8 mouse cellular contexts compared by ENCODE assay signal in genomic region chr12:110837192-110837841, GRCm38 (mm10). TPM values are rescaled to one million over a fixed set of nuclear protein-coding genes. Genes with fewer than 3 reads are reported as not detected.
DNase-seq lines count a peak whose midpoint lies in the region; ATAC-seq and TF ChIP-seq lines count a peak whose summit lies in the region.

No protein-coding gene starts in this region.

- no peak overlapping the region for H3K4me3 ChIP-seq in heart, embryonic 12.5 days
- H3K4me3 ChIP-seq in embryonic facial prominence, embryonic 12.5 days = no peak overlapping the region
- no peak overlapping the region for H3K4me3 ChIP-seq in kidney, adult 2 months (ENCODE audit: insufficient read depth, low read depth, low read length)
- no peak overlapping the region for H3K4me3 ChIP-seq in midbrain, embryonic 14.5 days (replicated peaks; ENCODE audit: low read depth, low read length)

- H3K36me3 ChIP-seq in heart, embryonic 12.5 days = no peaks in the 10 kb centered on the region
- no peaks in the 10 kb centered on the region for H3K36me3 ChIP-seq in embryonic facial prominence, embryonic 12.5 days
- no peaks in the 10 kb centered on the region for H3K36me3 ChIP-seq in kidney, adult 2 months (ENCODE audit: control insufficient read depth, insufficient read depth, low read length)
- no peaks in the 10 kb centered on the region for H3K36me3 ChIP-seq in midbrain, embryonic 14.5 days (ENCODE audit: control insufficient read depth, insufficient read depth, low read length)

- no peak for TF ChIP-seq CTCF in kidney, adult 2 months (conservative IDR thresholded peaks at IDR 0.05; ENCODE audit: insufficient read depth, insufficient read length, low read depth, low read length)

- H3K4me2 ChIP-seq in heart, embryonic 12.5 days = 0 out of 2 replicates have a peak overlapping the region, but pooled peaks have one; percentile 14
- peak overlapping the region; percentile 17; the same call in 1 of the 2 replicates for H3K4me2 ChIP-seq in embryonic facial prominence, embryonic 12.5 days (replicated peaks)
- H3K4me2 ChIP-seq in midbrain, embryonic 14.5 days (ENCODE audit: low read length) = peak overlapping the region; percentile 13; the same call in 1 of the 2 replicates

- DNase-seq in heart, adult 11 months = no peak
- peak; percentile 72 for DNase-seq in kidney, adult 2 months
- DNase-seq in midbrain, embryonic 14.5 days = peak; percentile 49
- DNase-seq in right cerebral cortex, adult 2 months (ENCODE audit: low spot score in 2 of 2) = no peak
- no peak for DNase-seq in urinary bladder, postnatal 10 days (ENCODE audit: low spot score)
- no peak for DNase-seq in c-Kit-positive CD71-positive TER-119-positive erythroid progenitor cells, embryonic 14.5 days (ENCODE audit: low spot score)

- H3K27me3 ChIP-seq in heart, embryonic 12.5 days (replicated peaks) = no peaks in the 10 kb centered on the region
- no peaks in the 10 kb centered on the region for H3K27me3 ChIP-seq in embryonic facial prominence, embryonic 12.5 days
- no peaks in the 10 kb centered on the region for H3K27me3 ChIP-seq in kidney, adult 2 months (replicated peaks; ENCODE audit: control insufficient read depth, insufficient read depth, low read length)
- H3K27me3 ChIP-seq in midbrain, embryonic 14.5 days (ENCODE audit: control insufficient read depth, insufficient read depth, low read length) = no peaks in the 10 kb centered on the region

- H3K9me3 ChIP-seq in heart, embryonic 12.5 days (replicated peaks) = no peaks in the 10 kb centered on the region
- no peaks in the 10 kb centered on the region for H3K9me3 ChIP-seq in embryonic facial prominence, embryonic 12.5 days
- H3K9me3 ChIP-seq in midbrain, embryonic 14.5 days (ENCODE audit: control insufficient read depth, low read length) = no peaks in the 10 kb centered on the region

- peaks cover 13% of the 10 kb centered on the region for H3K4me1 ChIP-seq in heart, embryonic 12.5 days (replicated peaks)
- H3K4me1 ChIP-seq in embryonic facial prominence, embryonic 12.5 days = peaks cover 12% of the 10 kb centered on the region
- peaks cover 5% of the 10 kb centered on the region; the same call in 1 of the 2 replicates for H3K4me1 ChIP-seq in kidney, adult 2 months (ENCODE audit: control insufficient read depth, insufficient read depth, low read length)
- H3K4me1 ChIP-seq in midbrain, embryonic 14.5 days (ENCODE audit: control insufficient read depth, insufficient read depth, low read length) = peaks cover 14% of the 10 kb centered on the region; the same call in 1 of the 2 replicates

- WGBS in heart, embryonic 12.5 days = 44% methylated on average over 5 of the region's 5 CpGs
- WGBS in embryonic facial prominence, embryonic 12.5 days = 34% methylated on average over 5 of the region's 5 CpGs
- 28% methylated on average over 5 of the region's 5 CpGs for WGBS in kidney, adult 2 months
- 35% methylated on average over 5 of the region's 5 CpGs for WGBS in midbrain, embryonic 14.5 days

- no peak for TF ChIP-seq POLR2A in kidney, adult 2 months (IDR thresholded peaks at IDR 0.05; ENCODE audit: low read depth, low read length)

- no peak overlapping the region for H3K27ac ChIP-seq in heart, embryonic 12.5 days (ENCODE audit: poor library complexity, severe bottlenecking)
- peak overlapping the region; percentile 71 for H3K27ac ChIP-seq in embryonic facial prominence, embryonic 12.5 days
- peak overlapping the region; percentile 93 for H3K27ac ChIP-seq in kidney, adult 2 months (ENCODE audit: insufficient read depth, low read depth, low read length)
- H3K27ac ChIP-seq in midbrain, embryonic 14.5 days (replicated peaks; ENCODE audit: low read depth, low read length) = peak overlapping the region; percentile 72

- 0 out of 2 replicates have a peak overlapping the region, but pooled peaks have one; percentile 14 for H3K9ac ChIP-seq in heart, embryonic 12.5 days
- no peak overlapping the region for H3K9ac ChIP-seq in embryonic facial prominence, embryonic 12.5 days
- 0 out of 2 replicates have a peak overlapping the region, but pooled peaks have one; percentile 17 for H3K9ac ChIP-seq in midbrain, embryonic 14.5 days (replicated peaks; ENCODE audit: low read length)

- ATAC-seq in heart, embryonic 12.5 days (ENCODE audit: insufficient number of reproducible peaks, low FRiP score) = no peak
- ATAC-seq in embryonic facial prominence, embryonic 12.5 days (ENCODE audit: insufficient number of reproducible peaks, insufficient read depth, low FRiP score, low TSS enrichment) = no peak
- no peak for ATAC-seq in midbrain, embryonic 14.5 days (ENCODE audit: low FRiP score, low TSS enrichment)

RNA-seq across cellular contexts. Expression of gene Mok, which starts 3.4 kb away (rescaled TPM):
- 2.9 and 4.0 TPM in 2 replicates for polyA plus RNA-seq in heart, embryonic 12.5 days (2016; fragmentation: Nextera tagmentation; extraction: Ambion mirVana)
- polyA plus RNA-seq in embryonic facial prominence, embryonic 12.5 days (2016; fragmentation: Nextera tagmentation; extraction: Ambion mirVana) = 6.2 and 7.2 TPM in 2 replicates
- polyA plus RNA-seq in kidney, adult 2 months (2012; rRNA removed) = 9.8 and 10.1 TPM in 2 replicates
- polyA plus RNA-seq in midbrain, embryonic 14.5 days (2014; fragmentation: Nextera tagmentation; extraction: Ambion mirVana) = 15.9 and 17.9 TPM in 2 replicates

RNA-seq across cellular contexts. Expression of gene Zfp839, which starts 12.7 kb away (rescaled TPM):
- polyA plus RNA-seq in heart, embryonic 12.5 days (2016; fragmentation: Nextera tagmentation; extraction: Ambion mirVana) = 3.9 and 5.4 TPM in 2 replicates
- polyA plus RNA-seq in embryonic facial prominence, embryonic 12.5 days (2016; fragmentation: Nextera tagmentation; extraction: Ambion mirVana) = 8.9 and 9.0 TPM in 2 replicates
- 6.9 and 9.0 TPM in 2 replicates for polyA plus RNA-seq in kidney, adult 2 months (2012; rRNA removed)
- 2.0 and 3.1 TPM in 2 replicates for polyA plus RNA-seq in midbrain, embryonic 14.5 days (2014; fragmentation: Nextera tagmentation; extraction: Ambion mirVana)

RNA-seq across cellular contexts. Expression of gene Cinp, which starts 51.6 kb away (rescaled TPM):
- 63.3 and 66.7 TPM in 2 replicates for polyA plus RNA-seq in heart, embryonic 12.5 days (2016; fragmentation: Nextera tagmentation; extraction: Ambion mirVana)
- 70.0 and 75.6 TPM in 2 replicates for polyA plus RNA-seq in embryonic facial prominence, embryonic 12.5 days (2016; fragmentation: Nextera tagmentation; extraction: Ambion mirVana)
- polyA plus RNA-seq in kidney, adult 2 months (2012; rRNA removed) = 27.1 and 28.6 TPM in 2 replicates
- 83.0 and 83.1 TPM in 2 replicates for polyA plus RNA-seq in midbrain, embryonic 14.5 days (2014; fragmentation: Nextera tagmentation; extraction: Ambion mirVana)

RNA-seq across cellular contexts. Expression of gene Tecpr2, which starts 51.7 kb away (rescaled TPM):
- polyA plus RNA-seq in heart, embryonic 12.5 days (2016; fragmentation: Nextera tagmentation; extraction: Ambion mirVana) = 3.8 and 4.5 TPM in 2 replicates
- 5.7 and 6.2 TPM in 2 replicates for polyA plus RNA-seq in embryonic facial prominence, embryonic 12.5 days (2016; fragmentation: Nextera tagmentation; extraction: Ambion mirVana)
- polyA plus RNA-seq in kidney, adult 2 months (2012; rRNA removed) = 4.3 and 4.7 TPM in 2 replicates
- polyA plus RNA-seq in midbrain, embryonic 14.5 days (2014; fragmentation: Nextera tagmentation; extraction: Ambion mirVana) = 6.1 and 7.6 TPM in 2 replicates

Comparison
In these comparisons a context has a peak if more than half of its experiments do, and no peak if none do; other contexts are left out.
1. DNase-seq: peak in kidney, adult 2 months (single experiment) and midbrain, embryonic 14.5 days (single experiment); none in heart, adult 11 months (single experiment), right cerebral cortex, adult 2 months (0 of 2), urinary bladder, postnatal 10 days (single experiment) and c-Kit-positive CD71-positive TER-119-positive erythroid progenitor cells, embryonic 14.5 days (single experiment).
2. Peak in every context shown above with its lines, with median percentiles within 50 percentile points of each other: H3K4me2 ChIP-seq.